Mouse (Mus musculus) heart, adult 2 months (tissue): ENCODE data around the gene Gzmm.

Experiments used
- CTCF ChIP-seq: fragments of 200-600 bp; IDR thresholded peaks from 2 replicates; pipeline ENCODE4 v1.8.1; 2022; ENCODE audit warnings: antibody characterized with exemption, mild to moderate bottlenecking, moderate library complexity
- EP300 ChIP-seq: fragments of 200-500 bp; IDR thresholded peaks from 2 replicates; pipeline ENCODE4 v1.6.1; 2011; ENCODE audit warnings: low read depth, low read length, control low read depth; ENCODE audit not compliant: insufficient read depth

DNA sequence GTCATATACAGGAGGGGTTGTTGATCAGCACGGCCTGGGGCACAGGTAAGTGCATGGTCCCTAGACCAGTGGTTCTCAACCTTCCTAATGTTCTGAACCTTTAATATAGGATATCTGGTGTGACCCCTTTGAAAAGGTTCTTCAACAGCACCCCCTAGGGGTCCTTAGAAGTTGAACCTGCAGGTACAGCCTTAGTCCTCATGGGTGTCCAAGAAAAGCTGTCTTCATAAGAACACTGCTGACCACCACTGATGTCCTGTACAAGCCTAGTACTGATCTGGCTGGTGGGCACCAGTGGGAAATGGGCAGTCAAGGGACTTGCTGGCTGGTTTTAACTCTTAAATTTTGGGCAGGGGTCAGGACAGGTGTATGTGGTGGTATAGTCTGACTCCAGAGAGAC is 23.2 kb downstream of the Gzmm start:
- TF ChIP-seq CTCF (no peak), EP300 (no peak)
